Mouse (Mus musculus): Measurements from ENCODE around the gene Usp35. TPM values are rescaled to one million over a fixed set of nuclear protein-coding genes. Genes with fewer than 3 reads are reported as not detected.

Gene Usp35
- polyA plus RNA-seq (2015; fragmentation: Nextera tagmentation; extraction: Ambion mirVana): 1.8 and 2.2 TPM in 2 replicates

- H3K4me3 ChIP-seq (replicated peaks): peak within 1 kb of the TSS; percentile 90
- no peaks in the 10 kb centered on the region for H3K36me3 ChIP-seq
- no peaks in the 10 kb centered on the region for H3K27me3 ChIP-seq (replicated peaks)
- no peaks in the 10 kb centered on the region for H3K9me3 ChIP-seq
- H3K9ac ChIP-seq: peak within 1 kb of the TSS; percentile 61
- peak within 1 kb of the TSS; percentile 87 for H3K4me2 ChIP-seq
- ATAC-seq (ENCODE audit: insufficient read depth, low FRiP score, low read depth): peak; percentile 98
- no peak within 1 kb of the TSS for H3K27ac ChIP-seq
- WGBS: 1% methylated on average over 68 of the region's 68 CpGs
- peaks cover 10% of the 10 kb centered on the region; the same call in 1 of the 2 replicates for H3K4me1 ChIP-seq
Observed at GRCm38 (mm10) chr7:97331726-97332666, at the start of gene Usp35, which contains the start of gene Kctd21. TSS of gene Usp35 (minus strand) at chr7:97332020. TSS of gene Kctd21 (plus strand) at chr7:97332327.

- H3K27me3 ChIP-seq (replicated peaks): no peaks in the 10 kb centered on the region
- H3K9ac ChIP-seq: no peak overlapping the region
- ATAC-seq (ENCODE audit: insufficient read depth, low FRiP score, low read depth): no peak
- H3K9me3 ChIP-seq: no peaks in the 10 kb centered on the region
- H3K4me3 ChIP-seq (replicated peaks): no peak overlapping the region
- WGBS: 92% methylated on average over 5 of the region's 5 CpGs
- no peak overlapping the region for H3K27ac ChIP-seq
- H3K36me3 ChIP-seq: peaks cover 50% of the 10 kb centered on the region
- H3K4me1 ChIP-seq: no peaks in the 10 kb centered on the region
- H3K4me2 ChIP-seq: no peak overlapping the region
Observed at GRCm38 (mm10) chr7:97380500-97381123, 48.8 kb upstream of the Usp35 start.

- H3K4me1 ChIP-seq: no peaks in the 10 kb centered on the region
- no peak overlapping the region for H3K9ac ChIP-seq
- no peaks in the 10 kb centered on the region for H3K27me3 ChIP-seq (replicated peaks)
- H3K27ac ChIP-seq: no peak overlapping the region
- no peak overlapping the region for H3K4me2 ChIP-seq
- H3K9me3 ChIP-seq: no peaks in the 10 kb centered on the region
- ATAC-seq (ENCODE audit: insufficient read depth, low FRiP score, low read depth): no peak
- H3K36me3 ChIP-seq: peaks cover 46% of the 10 kb centered on the region
- whole genome bisulfite sequencing: 89% methylated on average over 5 of the region's 5 CpGs
- no peak overlapping the region for H3K4me3 ChIP-seq (replicated peaks)
Observed at GRCm38 (mm10) chr7:97379304-97379703, 47.5 kb upstream of the Usp35 start.

GRCm38 (mm10) chr7:97375906-97376305, 44.1 kb upstream of the Usp35 start:
- Histone ChIP-seq H3K4me3 (replicated peaks) (no peak overlapping the region), H3K4me1 (no peaks in the 10 kb centered on the region; the same call in 1 of the 2 replicates), H3K9ac (no peak overlapping the region), H3K4me2 (no peak overlapping the region), H3K27me3 (replicated peaks) (no peaks in the 10 kb centered on the region), H3K36me3 (peaks cover 37% of the 10 kb centered on the region), H3K27ac (no peak overlapping the region), H3K9me3 (no peaks in the 10 kb centered on the region)
- 81% methylated on average over 2 of the region's 2 CpGs for WGBS
- ATAC-seq (ENCODE audit: insufficient read depth, low FRiP score, low read depth): no peak

- H3K36me3 ChIP-seq: peaks cover 34% of the 10 kb centered on the region
- ATAC-seq (ENCODE audit: insufficient read depth, low FRiP score, low read depth): no peak
- no peak overlapping the region for H3K27ac ChIP-seq
- no peaks in the 10 kb centered on the region; the same call in 1 of the 2 replicates for H3K4me1 ChIP-seq
- no peaks in the 10 kb centered on the region for H3K9me3 ChIP-seq
- H3K9ac ChIP-seq: no peak overlapping the region
- H3K4me2 ChIP-seq: no peak overlapping the region
- WGBS: 94% methylated on average over 9 of the region's 9 CpGs
- no peaks in the 10 kb centered on the region for H3K27me3 ChIP-seq (replicated peaks)
- no peak overlapping the region for H3K4me3 ChIP-seq (replicated peaks)
Observed at GRCm38 (mm10) chr7:97375101-97375500, 43.3 kb upstream of the Usp35 start.

- Histone ChIP-seq H3K36me3 (no peaks in the 10 kb centered on the region), H3K9me3 (no peaks in the 10 kb centered on the region), H3K9ac (no peak overlapping the region), H3K4me2 (no peak overlapping the region), H3K4me1 (no peaks in the 10 kb centered on the region; the same call in 1 of the 2 replicates), H3K27me3 (replicated peaks) (no peaks in the 10 kb centered on the region), H3K4me3 (replicated peaks) (no peak overlapping the region), H3K27ac (no peak overlapping the region)
- no peak for ATAC-seq (ENCODE audit: insufficient read depth, low FRiP score, low read depth)
- WGBS: 63% methylated on average over 1 of the region's 1 CpGs
Observed at GRCm38 (mm10) chr7:97365887-97366286, 34.1 kb upstream of the Usp35 start.

- no peak overlapping the region for H3K9ac ChIP-seq
- no peaks in the 10 kb centered on the region for H3K27me3 ChIP-seq (replicated peaks)
- H3K4me3 ChIP-seq (replicated peaks): no peak overlapping the region
- no peaks in the 10 kb centered on the region for H3K9me3 ChIP-seq
- no peak overlapping the region for H3K27ac ChIP-seq
- no peaks in the 10 kb centered on the region for H3K36me3 ChIP-seq
- H3K4me1 ChIP-seq: no peaks in the 10 kb centered on the region
- ATAC-seq (ENCODE audit: insufficient read depth, low FRiP score, low read depth): no peak
- WGBS: 24% methylated on average over 4 of the region's 4 CpGs
- no peak overlapping the region for H3K4me2 ChIP-seq
Observed at GRCm38 (mm10) chr7:97361467-97361866, 29.6 kb upstream of the Usp35 start.

GRCm38 (mm10) chr7:97360955-97361354, 29.1 kb upstream of the Usp35 start:
- no peak overlapping the region for H3K27ac ChIP-seq
- no peak overlapping the region for H3K9ac ChIP-seq
- 51% methylated on average over 3 of the region's 3 CpGs for WGBS
- no peaks in the 10 kb centered on the region for H3K9me3 ChIP-seq
- H3K4me2 ChIP-seq: no peak overlapping the region
- no peak overlapping the region for H3K4me3 ChIP-seq (replicated peaks)
- H3K27me3 ChIP-seq (replicated peaks): no peaks in the 10 kb centered on the region
- H3K4me1 ChIP-seq: no peaks in the 10 kb centered on the region
- ATAC-seq (ENCODE audit: insufficient read depth, low FRiP score, low read depth): no peak
- H3K36me3 ChIP-seq: no peaks in the 10 kb centered on the region

GRCm38 (mm10) chr7:97360166-97360565, 28.3 kb upstream of the Usp35 start:
- Histone ChIP-seq H3K4me1 (peaks cover 5% of the 10 kb centered on the region; the same call in 1 of the 2 replicates), H3K4me3 (replicated peaks) (no peak overlapping the region), H3K27ac (no peak overlapping the region), H3K9me3 (no peaks in the 10 kb centered on the region), H3K9ac (no peak overlapping the region), H3K4me2 (no peak overlapping the region), H3K36me3 (no peaks in the 10 kb centered on the region), H3K27me3 (replicated peaks) (no peaks in the 10 kb centered on the region)
- no peak for ATAC-seq (ENCODE audit: insufficient read depth, low FRiP score, low read depth)
- WGBS: 74% methylated on average over 5 of the region's 5 CpGs

GRCm38 (mm10) chr7:97358347-97358746, 26.5 kb upstream of the Usp35 start:
- H3K27me3 ChIP-seq (replicated peaks): no peaks in the 10 kb centered on the region
- WGBS: 76% methylated on average over 4 of the region's 4 CpGs
- H3K4me3 ChIP-seq (replicated peaks): no peak overlapping the region
- H3K27ac ChIP-seq: no peak overlapping the region
- H3K4me2 ChIP-seq: no peak overlapping the region
- H3K36me3 ChIP-seq: no peaks in the 10 kb centered on the region
- ATAC-seq (ENCODE audit: insufficient read depth, low FRiP score, low read depth): no peak
- H3K9me3 ChIP-seq: no peaks in the 10 kb centered on the region
- H3K9ac ChIP-seq: no peak overlapping the region
- H3K4me1 ChIP-seq: peaks cover 5% of the 10 kb centered on the region; the same call in 1 of the 2 replicates

- Histone ChIP-seq H3K27ac (no peak overlapping the region), H3K9ac (no peak overlapping the region), H3K36me3 (no peaks in the 10 kb centered on the region), H3K4me2 (no peak overlapping the region), H3K4me1 (peaks cover 5% of the 10 kb centered on the region; the same call in 1 of the 2 replicates), H3K4me3 (replicated peaks) (no peak overlapping the region), H3K9me3 (no peaks in the 10 kb centered on the region), H3K27me3 (replicated peaks) (no peaks in the 10 kb centered on the region)
- WGBS: 65% methylated on average over 3 of the region's 3 CpGs
- ATAC-seq (ENCODE audit: insufficient read depth, low FRiP score, low read depth): no peak
Observed at GRCm38 (mm10) chr7:97357840-97358239, 26.0 kb upstream of the Usp35 start.

GRCm38 (mm10) chr7:97356875-97357276, 25.1 kb upstream of the Usp35 start:
- Histone ChIP-seq H3K9ac (no peak overlapping the region), H3K4me3 (replicated peaks) (no peak overlapping the region), H3K9me3 (no peaks in the 10 kb centered on the region), H3K36me3 (no peaks in the 10 kb centered on the region), H3K27me3 (replicated peaks) (no peaks in the 10 kb centered on the region), H3K4me2 (no peak overlapping the region), H3K27ac (no peak overlapping the region), H3K4me1 (peaks cover 5% of the 10 kb centered on the region; the same call in 1 of the 2 replicates)
- ATAC-seq (ENCODE audit: insufficient read depth, low FRiP score, low read depth): no peak
- WGBS: 64% methylated on average over 5 of the region's 5 CpGs

Measured in stomach, embryonic 15.5 days (tissue).